Mouse (Mus musculus): Measurements from ENCODE around the gene Slc35f1. TPM values are rescaled to one million over a fixed set of nuclear protein-coding genes. Genes with fewer than 3 reads are reported as not detected.

The Slc35f1 gene
- polyA plus RNA-seq, 1 experiment: 0.02 TPM

GRCm38 (mm10) chr10:52840819-52841218, 150.5 kb downstream of the Slc35f1 start:
- H3K36me3 ChIP-seq (ENCODE audit: control insufficient read depth, insufficient read depth, low read length): no peaks in the 10 kb centered on the region
- H3K4me1 ChIP-seq (ENCODE audit: control insufficient read depth, insufficient read depth, low read length): no peaks in the 10 kb centered on the region
- no peak overlapping the region for H3K4me3 ChIP-seq (ENCODE audit: control insufficient read depth, low read depth, low read length)
- no peaks in the 10 kb centered on the region for H3K27me3 ChIP-seq (ENCODE audit: control insufficient read depth, insufficient read depth, low read length)
- no peak overlapping the region for H3K27ac ChIP-seq (ENCODE audit: control insufficient read depth, insufficient read depth, low read depth, low read length)
- TF ChIP-seq POLR2A (IDR thresholded peaks at IDR 0.05; ENCODE audit: control insufficient read depth, low read depth, low read length) (no peak), CTCF (IDR thresholded peaks at IDR 0.05; ENCODE audit: control insufficient read depth, insufficient read depth, insufficient replicate concordance, low read depth, low read length) (no peak)

- Histone ChIP-seq H3K27me3 (ENCODE audit: control insufficient read depth, insufficient read depth, low read length) (no peaks in the 10 kb centered on the region), H3K4me1 (ENCODE audit: control insufficient read depth, insufficient read depth, low read length) (no peaks in the 10 kb centered on the region), H3K27ac (ENCODE audit: control insufficient read depth, insufficient read depth, low read depth, low read length) (no peak overlapping the region), H3K4me3 (ENCODE audit: control insufficient read depth, low read depth, low read length) (no peak overlapping the region), H3K36me3 (ENCODE audit: control insufficient read depth, insufficient read depth, low read length) (no peaks in the 10 kb centered on the region)
- TF ChIP-seq POLR2A (IDR thresholded peaks at IDR 0.05; ENCODE audit: control insufficient read depth, low read depth, low read length): no peak
These were observed 161.7 kb downstream of the Slc35f1 start for GRCm38 (mm10) chr10:52851994-52852393.

GRCm38 (mm10) chr10:52860851-52861250, 170.5 kb downstream of the Slc35f1 start:
- H3K36me3 ChIP-seq (ENCODE audit: control insufficient read depth, insufficient read depth, low read length): no peaks in the 10 kb centered on the region
- no peaks in the 10 kb centered on the region for H3K27me3 ChIP-seq (ENCODE audit: control insufficient read depth, insufficient read depth, low read length)
- TF ChIP-seq POLR2A (IDR thresholded peaks at IDR 0.05; ENCODE audit: control insufficient read depth, low read depth, low read length) (no peak), CTCF (IDR thresholded peaks at IDR 0.05; ENCODE audit: control insufficient read depth, insufficient read depth, insufficient replicate concordance, low read depth, low read length) (no peak)
- H3K4me1 ChIP-seq (ENCODE audit: control insufficient read depth, insufficient read depth, low read length): no peaks in the 10 kb centered on the region
- no peak overlapping the region for H3K27ac ChIP-seq (ENCODE audit: control insufficient read depth, insufficient read depth, low read depth, low read length)
- H3K4me3 ChIP-seq (ENCODE audit: control insufficient read depth, low read depth, low read length): no peak overlapping the region

GRCm38 (mm10) chr10:52864936-52865335, 174.6 kb downstream of the Slc35f1 start:
- Histone ChIP-seq H3K4me1 (ENCODE audit: control insufficient read depth, insufficient read depth, low read length) (no peaks in the 10 kb centered on the region), H3K36me3 (ENCODE audit: control insufficient read depth, insufficient read depth, low read length) (no peaks in the 10 kb centered on the region), H3K4me3 (ENCODE audit: control insufficient read depth, low read depth, low read length) (no peak overlapping the region), H3K27ac (ENCODE audit: control insufficient read depth, insufficient read depth, low read depth, low read length) (no peak overlapping the region), H3K27me3 (ENCODE audit: control insufficient read depth, insufficient read depth, low read length) (no peaks in the 10 kb centered on the region)
- no peak for TF ChIP-seq POLR2A (IDR thresholded peaks at IDR 0.05; ENCODE audit: control insufficient read depth, low read depth, low read length)
- TF ChIP-seq CTCF (IDR thresholded peaks at IDR 0.05; ENCODE audit: control insufficient read depth, insufficient read depth, insufficient replicate concordance, low read depth, low read length): no peak

- Histone ChIP-seq H3K27ac (ENCODE audit: control insufficient read depth, insufficient read depth, low read depth, low read length) (no peak overlapping the region), H3K4me1 (ENCODE audit: control insufficient read depth, insufficient read depth, low read length) (no peaks in the 10 kb centered on the region), H3K36me3 (ENCODE audit: control insufficient read depth, insufficient read depth, low read length) (no peaks in the 10 kb centered on the region), H3K4me3 (ENCODE audit: control insufficient read depth, low read depth, low read length) (no peak overlapping the region), H3K27me3 (ENCODE audit: control insufficient read depth, insufficient read depth, low read length) (no peaks in the 10 kb centered on the region)
- no peak for TF ChIP-seq CTCF (IDR thresholded peaks at IDR 0.05; ENCODE audit: control insufficient read depth, insufficient read depth, insufficient replicate concordance, low read depth, low read length)
- no peak for TF ChIP-seq POLR2A (IDR thresholded peaks at IDR 0.05; ENCODE audit: control insufficient read depth, low read depth, low read length)
These were observed 180.8 kb downstream of the Slc35f1 start for GRCm38 (mm10) chr10:52871110-52871509.

- H3K4me1 ChIP-seq (ENCODE audit: control insufficient read depth, insufficient read depth, low read length): no peaks in the 10 kb centered on the region
- TF ChIP-seq POLR2A (IDR thresholded peaks at IDR 0.05; ENCODE audit: control insufficient read depth, low read depth, low read length) (no peak), CTCF (IDR thresholded peaks at IDR 0.05; ENCODE audit: control insufficient read depth, insufficient read depth, insufficient replicate concordance, low read depth, low read length) (no peak)
- no peak overlapping the region for H3K4me3 ChIP-seq (ENCODE audit: control insufficient read depth, low read depth, low read length)
- H3K27me3 ChIP-seq (ENCODE audit: control insufficient read depth, insufficient read depth, low read length): no peaks in the 10 kb centered on the region
- no peaks in the 10 kb centered on the region for H3K36me3 ChIP-seq (ENCODE audit: control insufficient read depth, insufficient read depth, low read length)
- H3K27ac ChIP-seq (ENCODE audit: control insufficient read depth, insufficient read depth, low read depth, low read length): no peak overlapping the region
These were observed 183.8 kb downstream of the Slc35f1 start for GRCm38 (mm10) chr10:52874133-52874532.

GRCm38 (mm10) chr10:52874712-52875111, 184.4 kb downstream of the Slc35f1 start:
- no peak for TF ChIP-seq POLR2A (IDR thresholded peaks at IDR 0.05; ENCODE audit: control insufficient read depth, low read depth, low read length)
- TF ChIP-seq CTCF (IDR thresholded peaks at IDR 0.05; ENCODE audit: control insufficient read depth, insufficient read depth, insufficient replicate concordance, low read depth, low read length): no peak
- Histone ChIP-seq H3K4me3 (ENCODE audit: control insufficient read depth, low read depth, low read length) (no peak overlapping the region), H3K4me1 (ENCODE audit: control insufficient read depth, insufficient read depth, low read length) (no peaks in the 10 kb centered on the region), H3K27ac (ENCODE audit: control insufficient read depth, insufficient read depth, low read depth, low read length) (no peak overlapping the region), H3K27me3 (ENCODE audit: control insufficient read depth, insufficient read depth, low read length) (no peaks in the 10 kb centered on the region), H3K36me3 (ENCODE audit: control insufficient read depth, insufficient read depth, low read length) (no peaks in the 10 kb centered on the region)
